Mouse (Mus musculus) megakaryocyte, embryonic 14.5 days (primary cell): ENCODE results near the gene Pigl.

ENCODE experiments used
- FLI1 ChIP-seq: IDR thresholded peaks from 2 replicates; pipeline ENCODE4 v1.6.1; 2012; ENCODE audit warnings: low read length, inconsistent platforms, mixed read lengths
- GATA1 ChIP-seq: IDR thresholded peaks from 3 replicates; pipeline ENCODE4 v1.6.1; 2012; ENCODE audit warnings: mixed read lengths, low read length, inconsistent platforms, borderline replicate concordance

- TF ChIP-seq GATA1: no peak
- TF ChIP-seq FLI1: no peak
These were observed 5.1 kb downstream of the Pigl start for GRCm38 (mm10) chr11:62463225-62463915.
